Mouse (Mus musculus) intestine, postnatal 0 days (tissue): Measurements from ENCODE around the gene Ethe1. TPM values are rescaled to one million over a fixed set of nuclear protein-coding genes. Genes with fewer than 3 reads are reported as not detected.

Experiments
- ATAC-seq: fragments of 200-750 bp; cut with Nextera tagmentation; 2 replicates; pipeline ENCODE4 v1.8.0; 2017; ENCODE audit warnings: mild to moderate bottlenecking, moderate TSS enrichment, moderate library complexity
- H3K27ac ChIP-seq: fragments of 300-500 bp; sonication (generic); 2 replicates; pipeline ENCODE4 v1.5.1; 2014; ENCODE audit warnings: mild to moderate bottlenecking, low read depth, low read length, moderate library complexity
- H3K27me3 ChIP-seq: fragments of 300-500 bp; sonication (generic); replicated peaks from 2 replicates; pipeline ENCODE4 v1.6.1; 2014; ENCODE audit warnings: low read length, mixed read lengths; ENCODE audit not compliant: control insufficient read depth, insufficient read depth
- H3K36me3 ChIP-seq: fragments of 300-500 bp; sonication (generic); 2 replicates; pipeline ENCODE4 v1.6.1; 2014; ENCODE audit warnings: mild to moderate bottlenecking, moderate library complexity; ENCODE audit not compliant: control insufficient read depth, insufficient read depth
- H3K4me1 ChIP-seq: fragments of 300-500 bp; sonication (generic); replicated peaks from 2 replicates; pipeline ENCODE4 v1.6.1; 2014; ENCODE audit warnings: antibody characterized with exemption, low read length, mixed read lengths; ENCODE audit not compliant: control insufficient read depth, insufficient read depth
- H3K4me2 ChIP-seq: fragments of 300-500 bp; sonication (generic); replicated peaks from 2 replicates; pipeline ENCODE4 v1.6.1; 2014; ENCODE audit warnings: low read depth, mild to moderate bottlenecking, moderate library complexity
- H3K4me3 ChIP-seq: fragments of 300-500 bp; sonication (generic); 2 replicates; pipeline ENCODE4 v1.5.1; 2014; ENCODE audit warnings: low read depth, low read length
- H3K9ac ChIP-seq: fragments of 300-500 bp; sonication (generic); 2 replicates; pipeline ENCODE4 v1.6.1; 2014; ENCODE audit warnings: mild to moderate bottlenecking, low read depth, low read length
- H3K9me3 ChIP-seq: fragments of 300-500 bp; sonication (generic); 2 replicates; pipeline ENCODE4 v1.6.1; 2016; ENCODE audit warnings: mixed run types; ENCODE audit not compliant: control insufficient read depth
- CTCF ChIP-seq: sonication (generic); IDR thresholded peaks from 2 replicates; pipeline ENCODE4 v1.5.1; 2016; ENCODE audit warnings: low read depth, mild to moderate bottlenecking, control low read depth, antibody characterized with exemption, moderate library complexity
- WGBS: fragments of 180-500 bp; shearing (Covaris S2); extraction: QIAGEN DNeasy Blood & Tissue Kit; methylation state at CpG from one replicate; pipeline ENCODE4 v1.1.7; 2014; 5-methylcytosine and 5-hydroxymethylcytosine counted together
- polyA plus RNA-seq: library from polyadenylated mRNA; unstranded; fragments of >200 nt; fragmentation: Nextera tagmentation; extraction: Ambion mirVana; gene quantifications from 2 replicates; pipeline ENCODE4 v1.2.1, GENCODE M21; 2015

Ethe1 gene
- polyA plus RNA-seq, 1 experiment from 2014 or later = 25.4 TPM

- TF ChIP-seq CTCF = peak; percentile 91
- H3K4me2 ChIP-seq = no peak overlapping the region
- no peak overlapping the region for H3K4me3 ChIP-seq
- H3K27ac ChIP-seq = no peak overlapping the region
- no peak for ATAC-seq
- no peaks in the 10 kb centered on the region for H3K4me1 ChIP-seq
- 20% methylated on average over 7 of the region's 7 CpGs for WGBS
- no peaks in the 10 kb centered on the region for H3K27me3 ChIP-seq
- no peaks in the 10 kb centered on the region for H3K36me3 ChIP-seq
- no peak overlapping the region for H3K9ac ChIP-seq
- H3K9me3 ChIP-seq = no peaks in the 10 kb centered on the region
Measured at GRCm38 (mm10) chr7:24653681-24654080, 66.3 kb downstream of the Ethe1 start.

Other genes with a start within 250 kb of the Ethe1 start
- not detected in 2 replicates for gene Lypd5, start 238.3 kb upstream of the Ethe1 start, polyA plus RNA-seq
- gene Kcnn4, start 217.3 kb upstream of the Ethe1 start, polyA plus RNA-seq = 3.2 and 3.7 TPM in 2 replicates
- 14.0 and 15.1 TPM in 2 replicates for gene Smg9, start 187.9 kb upstream of the Ethe1 start, polyA plus RNA-seq
- not detected in 2 replicates for gene Irgc1, start 135.2 kb upstream of the Ethe1 start, polyA plus RNA-seq
- gene Plaur, start 125.1 kb upstream of the Ethe1 start, polyA plus RNA-seq = 6.9 and 7.8 TPM in 2 replicates
- 1.4 and 1.7 TPM in 2 replicates for gene Cadm4, start 105.5 kb upstream of the Ethe1 start, polyA plus RNA-seq
- gene Zfp428, start 80.5 kb upstream of the Ethe1 start, polyA plus RNA-seq = 11.2 and 12.8 TPM in 2 replicates
- 0.05 TPM in 1 of 2 replicates, not detected in the other for gene AC161166.1, start 75.1 kb upstream of the Ethe1 start, polyA plus RNA-seq
- gene Irgq, start 56.9 kb upstream of the Ethe1 start, polyA plus RNA-seq = 3.4 TPM in 2 replicates
- gene Pinlyp, start 41.4 kb upstream of the Ethe1 start, polyA plus RNA-seq = not detected in 2 replicates
- gene Xrcc1, start 41.3 kb upstream of the Ethe1 start, polyA plus RNA-seq = 24.5 and 26.6 TPM in 2 replicates
- 2.1 and 2.2 TPM in 2 replicates for gene Zfp575, start 98 bp downstream of the Ethe1 start, polyA plus RNA-seq
- 0.65 and 0.85 TPM in 2 replicates for gene Phldb3, start 23.2 kb downstream of the Ethe1 start, polyA plus RNA-seq
- gene Lypd3, start 49.0 kb downstream of the Ethe1 start, polyA plus RNA-seq = 0.13 and 0.17 TPM in 2 replicates
- gene Tex101, start 89.1 kb downstream of the Ethe1 start, polyA plus RNA-seq = not detected in 2 replicates
- gene BC049730, start 121.7 kb downstream of the Ethe1 start, polyA plus RNA-seq = not detected in 2 replicates
- not detected in 2 replicates for gene Gm4763, start 139.4 kb downstream of the Ethe1 start, polyA plus RNA-seq
- 0.69 and 1.1 TPM in 2 replicates for gene Cd177, start 172.8 kb downstream of the Ethe1 start, polyA plus RNA-seq
- 0.29 and 0.37 TPM in 2 replicates for gene Ceacam10, start 189.7 kb downstream of the Ethe1 start, polyA plus RNA-seq